Mouse (Mus musculus) adipocyte (in vitro differentiated cells): ENCODE data around the gene Gja10.

Experiments used
- DNase-seq: peaks from one replicate; pipeline ENCODE4 v3.0.0-alpha.2; 2016; ENCODE audit warnings: low spot score

Gene Gja10

GRCm38 (mm10) chr4:32560724-32561554 is 41.6 kb downstream of the Gja10 start:
- DNase-seq, result peak; percentile 20

GRCm38 (mm10) chr4:32560246-32560645 is 42.3 kb downstream of the Gja10 start:
- no peak for DNase-seq

DNA sequence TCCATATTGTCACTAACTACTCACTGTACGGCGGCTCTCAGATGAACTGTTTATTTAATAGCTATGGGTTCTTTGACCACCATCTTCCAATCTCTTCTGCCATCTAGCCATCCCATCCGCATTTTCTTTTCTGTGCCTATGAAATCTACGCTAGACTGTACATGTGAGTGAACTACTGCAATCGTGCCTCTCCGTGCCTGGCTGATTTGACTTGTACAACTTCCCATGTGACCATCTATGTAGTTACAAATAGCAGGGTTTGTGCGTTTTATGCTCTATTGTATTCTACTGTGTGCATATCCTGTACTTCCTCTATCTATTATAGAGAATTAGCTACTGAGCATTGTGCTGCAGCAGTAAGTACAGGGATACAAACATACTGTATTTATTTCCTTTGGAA is 47.1 kb downstream of the Gja10 start:
- DNase-seq, result no peak

GRCm38 (mm10) chr4:32551337-32551736 is 51.2 kb downstream of the Gja10 start:
- DNase-seq, result no peak

- peak; percentile 8 for DNase-seq
Measured at GRCm38 (mm10) chr4:32549150-32549549, 53.4 kb downstream of the Gja10 start.
